Mouse (Mus musculus) lung, postnatal 0 days (tissue): ENCODE measurements at regions not wholly inside any gene's neighbourhood (a gene's known extent, or its start where the extent isn't known, plus 50 kb on each side); places are given as distances from the start of the nearest gene placed in this dataset.

ENCODE experiments used
- ATAC-seq: fragments of 200-750 bp; cut with Nextera tagmentation; 2 replicates; pipeline ENCODE4 v1.8.0; 2017; ENCODE audit warnings: moderate library complexity
- DNase-seq: peaks from one replicate; pipeline ENCODE4 v3.0.0-alpha.2; 2016; ENCODE audit warnings: low spot score
- H3K27ac ChIP-seq: fragments of 300-500 bp; sonication (generic); 2 replicates; pipeline ENCODE4 v1.5.1; 2014; ENCODE audit warnings: antibody characterized with exemption, mild to moderate bottlenecking, low read length, mixed read lengths
- H3K27me3 ChIP-seq: fragments of 300-500 bp; sonication (generic); replicated peaks from 2 replicates; pipeline ENCODE4 v1.6.1; 2014; ENCODE audit warnings: low read length, mixed read lengths; ENCODE audit not compliant: insufficient read depth
- H3K36me3 ChIP-seq: fragments of 300-500 bp; sonication (generic); 2 replicates; pipeline ENCODE4 v1.6.1; 2014; ENCODE audit warnings: low read length, mixed read lengths; ENCODE audit not compliant: insufficient read depth
- H3K4me1 ChIP-seq: fragments of 300-500 bp; sonication (generic); 2 replicates; pipeline ENCODE4 v1.6.1; 2014; ENCODE audit warnings: antibody characterized with exemption, low read depth, low read length, mixed read lengths; ENCODE audit not compliant: insufficient read depth
- H3K4me2 ChIP-seq: fragments of 300-500 bp; sonication (generic); replicated peaks from 2 replicates; pipeline ENCODE4 v1.6.1; 2014; ENCODE audit warnings: low read depth, mild to moderate bottlenecking, low read length, moderate library complexity, mixed read lengths
- H3K4me3 ChIP-seq: fragments of 300-500 bp; sonication (generic); 2 replicates; pipeline ENCODE4 v1.5.1; 2014; ENCODE audit warnings: low read depth, low read length
- H3K9ac ChIP-seq: fragments of 300-500 bp; sonication (generic); replicated peaks from 2 replicates; pipeline ENCODE4 v1.6.1; 2014; ENCODE audit warnings: low read depth, mild to moderate bottlenecking
- H3K9me3 ChIP-seq: fragments of 300-500 bp; sonication (generic); 2 replicates; pipeline ENCODE4 v1.6.1; 2016; ENCODE audit warnings: low read length, mixed read lengths
- CTCF ChIP-seq: IDR thresholded peaks from 2 replicates; pipeline ENCODE4 v1.5.1; 2016; ENCODE audit warnings: antibody characterized with exemption, mild to moderate bottlenecking
- EP300 ChIP-seq: IDR thresholded peaks from 2 replicates; pipeline ENCODE4 v1.6.1; 2016; ENCODE audit warnings: antibody characterized with exemption, mild to moderate bottlenecking, control low read depth
- WGBS: fragments of 180-500 bp; shearing (Covaris S2); extraction: QIAGEN DNeasy Blood & Tissue Kit; methylation state at CpG from one replicate; pipeline ENCODE4 v1.1.7; 2014; 5-methylcytosine and 5-hydroxymethylcytosine counted together

DNA sequence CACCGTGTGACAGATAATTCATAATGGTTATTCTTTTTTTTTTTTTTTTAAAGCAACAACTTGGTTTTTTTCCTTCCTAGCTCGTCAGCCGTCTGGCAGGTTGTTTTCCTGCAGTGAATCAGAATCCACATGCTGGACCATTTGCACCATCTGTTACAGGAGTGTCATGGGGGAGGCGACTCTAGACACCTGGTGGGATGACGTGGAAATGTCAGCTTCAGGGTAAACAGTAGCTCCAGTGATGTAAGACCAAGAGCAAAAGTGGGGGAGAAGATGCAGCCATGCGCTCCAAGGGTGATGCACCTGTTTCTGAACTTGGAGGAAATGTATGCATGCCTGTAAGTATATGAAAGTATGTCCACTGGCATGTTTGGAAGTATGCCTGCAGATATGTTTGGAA lies 278.5 kb upstream of the Prickle1 start:
- Histone ChIP-seq H3K4me1 (no peaks in the 10 kb centered on the region), H3K9ac (no peak overlapping the region), H3K9me3 (no peaks in the 10 kb centered on the region), H3K27ac (no peak overlapping the region), H3K4me3 (no peak overlapping the region), H3K27me3 (no peaks in the 10 kb centered on the region), H3K36me3 (no peaks in the 10 kb centered on the region), H3K4me2 (no peak overlapping the region)
- no peak for DNase-seq
- TF ChIP-seq CTCF (no peak), EP300 (no peak)
- no peak for ATAC-seq
- 58% methylated on average over 6 of the region's 6 CpGs for WGBS

DNA sequence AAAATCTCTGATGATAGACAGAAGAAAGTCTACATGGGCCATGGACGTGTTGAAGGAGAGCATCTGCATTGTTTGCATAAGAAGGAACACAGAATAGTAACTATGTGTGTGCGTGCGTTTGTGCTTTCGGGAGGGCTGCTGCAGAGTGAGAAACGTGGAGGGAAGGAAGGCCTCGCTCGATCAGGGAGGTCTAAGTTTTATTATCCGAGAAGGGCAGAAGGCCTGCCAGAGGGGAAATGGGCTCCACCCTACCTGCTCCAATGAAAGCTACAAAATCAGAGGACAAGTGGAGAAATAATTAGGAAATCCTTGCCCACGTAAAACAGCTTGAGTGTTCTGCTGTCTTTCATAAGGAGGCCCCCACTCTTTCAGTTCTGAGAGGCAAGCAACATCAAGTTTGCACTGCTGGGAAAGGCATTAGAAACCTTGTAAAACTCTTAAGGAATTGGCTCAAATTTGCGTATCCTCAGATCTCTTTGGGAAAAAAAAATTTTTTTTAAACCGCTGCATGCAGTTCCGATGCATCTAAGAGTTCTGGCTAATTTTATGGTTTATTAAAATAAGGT lies 261.7 kb upstream of the Prickle1 start:
- 81% methylated on average over 12 of the region's 12 CpGs for WGBS
- DNase-seq (no peak), ATAC-seq (no peak)
- Histone ChIP-seq H3K27ac (no peak overlapping the region), H3K36me3 (no peaks in the 10 kb centered on the region), H3K4me1 (no peaks in the 10 kb centered on the region), H3K4me2 (no peak overlapping the region), H3K9ac (no peak overlapping the region), H3K9me3 (no peaks in the 10 kb centered on the region), H3K27me3 (no peaks in the 10 kb centered on the region), H3K4me3 (no peak overlapping the region)
- TF ChIP-seq EP300 (no peak), CTCF (no peak)

- Histone ChIP-seq H3K27ac (no peak overlapping the region), H3K27me3 (no peaks in the 10 kb centered on the region), H3K36me3 (no peaks in the 10 kb centered on the region), H3K9ac (no peak overlapping the region), H3K4me2 (no peak overlapping the region), H3K9me3 (no peaks in the 10 kb centered on the region), H3K4me3 (no peak overlapping the region), H3K4me1 (no peaks in the 10 kb centered on the region)
- WGBS: 53% methylated on average over 3 of the region's 3 CpGs
- DNase-seq: peak; percentile 45
- no peak for ATAC-seq
- TF ChIP-seq CTCF (no peak), EP300 (no peak)
Observed at GRCm38 (mm10) chr15:93853221-93853620, 257.5 kb upstream of the Prickle1 start.

GRCm38 (mm10) chr15:93852126-93852525 lies 256.4 kb upstream of the Prickle1 start:
- DNase-seq (no peak), ATAC-seq (no peak)
- no peaks in the 10 kb centered on the region for H3K4me1 ChIP-seq
- H3K4me2 ChIP-seq: no peak overlapping the region
- no peaks in the 10 kb centered on the region for H3K36me3 ChIP-seq
- H3K9me3 ChIP-seq: no peaks in the 10 kb centered on the region
- H3K9ac ChIP-seq: no peak overlapping the region
- H3K4me3 ChIP-seq: no peak overlapping the region
- TF ChIP-seq CTCF: no peak
- no peak for TF ChIP-seq EP300
- WGBS: 90% methylated on average over 4 of the region's 4 CpGs
- no peaks in the 10 kb centered on the region for H3K27me3 ChIP-seq
- H3K27ac ChIP-seq: no peak overlapping the region

DNA sequence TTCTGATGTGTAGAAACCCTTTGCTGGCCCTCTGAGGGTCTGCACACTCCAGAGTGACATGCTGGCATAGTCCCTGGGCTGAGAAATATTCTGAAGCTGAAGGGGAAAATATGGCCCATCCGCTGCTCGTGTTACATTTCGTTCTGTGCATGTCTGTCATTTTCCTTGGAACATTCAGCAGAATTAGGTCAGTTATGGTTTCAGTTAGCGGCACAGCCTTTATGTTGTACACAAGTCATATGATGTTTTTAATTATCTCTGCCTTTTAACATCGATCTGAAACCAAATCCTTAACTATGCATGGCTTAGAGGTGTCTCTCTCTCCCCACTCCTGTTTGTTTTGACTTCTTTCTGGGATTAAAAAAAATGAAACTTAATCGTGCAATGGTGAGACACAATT lies 254.7 kb upstream of the Prickle1 start:
- H3K36me3 ChIP-seq: no peaks in the 10 kb centered on the region
- no peak overlapping the region for H3K4me2 ChIP-seq
- H3K27me3 ChIP-seq: no peaks in the 10 kb centered on the region
- no peaks in the 10 kb centered on the region for H3K4me1 ChIP-seq
- H3K9me3 ChIP-seq: no peaks in the 10 kb centered on the region
- H3K9ac ChIP-seq: no peak overlapping the region
- TF ChIP-seq EP300 (no peak), CTCF (no peak)
- no peak overlapping the region for H3K27ac ChIP-seq
- WGBS: 71% methylated on average over 6 of the region's 6 CpGs
- no peak overlapping the region for H3K4me3 ChIP-seq
- ATAC-seq (no peak), DNase-seq (no peak)

DNA sequence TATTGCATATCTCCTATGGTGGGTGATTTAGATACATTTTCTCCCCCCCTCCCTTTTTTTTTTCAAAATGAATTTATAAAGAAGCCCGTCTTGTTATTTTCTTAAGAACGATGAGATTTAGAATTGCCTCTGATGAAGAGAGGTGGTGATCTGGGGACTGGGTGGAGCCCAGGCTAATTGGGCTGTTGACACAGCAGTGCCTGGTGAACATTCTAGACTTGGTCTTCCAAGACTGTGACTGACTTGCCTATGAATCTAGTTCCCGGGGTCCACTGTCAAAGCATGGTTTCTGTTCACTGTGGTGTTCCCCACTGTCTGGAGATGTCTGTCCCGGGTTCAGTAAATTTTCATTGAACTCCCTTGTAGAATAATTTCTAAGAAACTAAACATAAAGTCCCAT lies 253.1 kb upstream of the Prickle1 start:
- Histone ChIP-seq H3K27ac (no peak overlapping the region), H3K4me2 (no peak overlapping the region), H3K36me3 (no peaks in the 10 kb centered on the region), H3K27me3 (no peaks in the 10 kb centered on the region), H3K4me1 (no peaks in the 10 kb centered on the region), H3K9ac (no peak overlapping the region), H3K9me3 (no peaks in the 10 kb centered on the region), H3K4me3 (no peak overlapping the region)
- TF ChIP-seq EP300 (no peak), CTCF (no peak)
- DNase-seq: no peak
- WGBS: 92% methylated on average over 4 of the region's 4 CpGs
- ATAC-seq: no peak

GRCm38 (mm10) chr15:93846797-93847196 lies 251.1 kb upstream of the Prickle1 start:
- Histone ChIP-seq H3K4me2 (no peak overlapping the region), H3K4me3 (no peak overlapping the region), H3K9me3 (no peaks in the 10 kb centered on the region), H3K36me3 (no peaks in the 10 kb centered on the region), H3K27ac (no peak overlapping the region), H3K27me3 (no peaks in the 10 kb centered on the region), H3K4me1 (no peaks in the 10 kb centered on the region), H3K9ac (no peak overlapping the region)
- no peak for ATAC-seq
- no peak for DNase-seq
- TF ChIP-seq EP300 (no peak), CTCF (no peak)
- WGBS: 77% methylated on average over 4 of the region's 4 CpGs
